Mouse (Mus musculus) frontal cortex, postnatal 36 days (tissue): ENCODE measurements at regions not wholly inside any gene's neighbourhood (a gene's known extent, or its start where the extent isn't known, plus 50 kb on each side); places are given as distances from the start of the nearest gene placed in this dataset.
A peak's percentile ranks its signal among the peaks of the same experiment; 100 is the strongest.

Experiments used
- DNase-seq, 2 experiments: peaks; one replicate each; pipeline ENCODE4 v3.0.0; 2022; ENCODE audit warnings: low spot score in 2 of 2

DNA sequence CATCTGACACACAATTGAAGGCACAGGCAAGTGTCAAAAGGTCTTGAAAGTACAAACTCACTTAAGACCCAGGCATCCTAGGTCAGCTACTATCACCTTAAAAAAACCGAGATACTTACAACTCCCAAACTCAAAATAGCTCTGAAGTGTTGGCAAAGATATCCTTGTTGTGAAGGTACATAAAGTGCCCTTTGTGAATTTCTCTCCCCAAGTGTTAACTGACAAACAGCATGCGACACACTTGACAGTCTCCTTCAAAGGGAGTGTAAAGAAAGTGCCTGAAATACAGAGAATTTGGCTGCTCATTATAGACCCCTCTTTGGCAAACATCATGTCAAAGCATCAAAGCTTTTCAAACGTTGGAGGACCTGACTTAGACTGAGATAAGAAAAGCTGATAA lies 2634.2 kb downstream of the 9330182O14Rik start:
- no peak for DNase-seq

DNA sequence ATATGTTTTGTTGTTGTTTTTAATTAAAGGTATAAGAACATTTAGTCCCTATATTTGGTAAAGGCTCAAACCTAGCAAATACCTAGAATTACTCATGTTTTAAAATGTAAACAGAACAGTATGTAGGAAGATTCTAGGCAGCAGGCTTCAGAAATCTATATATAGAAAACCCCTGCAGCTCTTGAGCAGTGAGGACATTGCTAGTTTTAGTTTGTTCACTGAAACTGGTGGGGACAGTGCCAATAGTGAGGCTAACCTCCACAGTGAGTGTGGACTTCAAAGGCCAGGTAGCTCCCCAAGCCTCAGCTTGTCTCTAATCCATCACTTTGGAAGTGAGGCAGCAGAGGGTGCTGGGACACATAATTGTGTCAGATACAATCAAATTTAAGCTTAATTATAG lies 2645.7 kb downstream of the 9330182O14Rik start:
- no peak for DNase-seq

DNA sequence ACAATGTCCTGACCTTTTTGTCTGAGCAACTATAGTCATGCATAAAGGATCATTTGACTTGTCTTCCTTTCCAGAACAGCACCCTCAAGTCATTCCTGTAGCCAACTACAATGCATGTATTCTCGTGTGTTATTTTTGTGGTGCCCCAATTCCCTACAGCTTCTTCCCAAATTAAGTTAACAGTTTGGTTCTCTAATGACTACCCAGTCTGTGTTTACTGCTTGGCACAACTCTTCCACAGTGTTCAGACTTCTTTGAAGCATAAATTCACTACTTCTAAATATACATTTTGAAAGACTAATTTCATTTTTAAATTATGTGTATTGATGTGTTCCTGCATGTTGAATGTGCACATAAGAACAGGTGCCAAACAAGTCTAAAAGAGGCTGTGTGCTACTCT lies 2667.1 kb downstream of the 9330182O14Rik start:
- DNase-seq, result no peak

DNA sequence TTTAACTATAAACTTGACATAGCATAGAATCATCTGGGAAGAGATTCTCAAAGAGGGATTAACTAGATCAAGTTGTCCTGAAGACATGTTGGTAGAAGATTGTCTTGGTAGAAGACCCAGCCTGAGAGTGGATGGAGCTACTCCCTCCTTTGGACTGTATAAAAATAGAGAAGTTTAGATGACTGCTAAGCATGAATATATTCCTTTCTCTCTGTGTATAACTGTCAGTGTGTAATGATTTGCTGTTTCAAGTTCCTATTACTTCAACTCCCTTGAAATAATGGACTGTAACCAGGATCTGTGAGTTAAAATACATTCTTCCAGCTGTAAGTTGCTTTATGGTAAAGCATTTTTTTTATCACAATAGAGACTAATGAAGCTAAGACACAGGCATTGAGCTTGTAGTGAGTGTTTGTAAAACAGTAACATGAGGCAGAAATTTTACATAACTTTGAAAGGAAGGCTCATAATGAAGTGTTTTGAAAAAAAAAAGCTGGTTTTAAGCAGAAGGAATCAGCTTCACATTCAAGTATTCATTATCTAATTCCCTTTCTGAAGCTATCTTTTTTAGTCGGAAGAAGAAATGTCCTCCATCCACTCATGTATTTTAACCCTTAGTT lies 2676.8 kb downstream of the 9330182O14Rik start:
- DNase-seq, result no peak

DNA sequence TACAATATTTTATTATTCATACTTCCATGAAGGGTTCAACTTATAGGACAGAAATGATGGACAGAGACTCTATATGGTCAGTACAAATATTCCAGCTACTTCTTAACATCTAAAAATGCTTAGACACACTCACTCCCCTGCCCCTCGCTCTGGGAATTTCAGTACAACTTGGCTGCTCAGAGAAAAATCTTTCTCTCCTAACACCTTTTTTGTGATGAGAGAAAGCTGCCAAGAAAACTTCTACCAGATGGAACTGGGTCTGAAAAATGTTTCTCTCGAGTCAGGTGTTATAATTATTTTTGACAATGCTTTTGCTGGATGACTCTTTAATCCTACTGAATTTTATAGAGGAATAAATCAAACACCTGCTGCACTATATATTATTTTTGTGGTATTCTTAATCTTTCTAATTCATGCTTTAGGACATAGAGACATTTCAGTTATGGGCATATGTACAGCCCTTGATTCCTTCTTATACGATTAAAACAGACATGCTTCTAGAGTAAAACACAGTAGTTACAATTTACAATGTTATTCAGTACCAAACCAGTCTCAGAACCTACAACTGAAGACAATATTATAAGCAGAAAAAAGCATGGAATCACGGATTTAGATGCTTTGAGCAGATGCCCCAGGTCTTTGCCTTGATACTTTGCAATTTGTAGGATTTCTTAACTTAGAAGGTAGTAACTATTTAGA lies 2681.0 kb downstream of the 9330182O14Rik start:
- peak; percentile 9 to 60 for DNase-seq

DNA sequence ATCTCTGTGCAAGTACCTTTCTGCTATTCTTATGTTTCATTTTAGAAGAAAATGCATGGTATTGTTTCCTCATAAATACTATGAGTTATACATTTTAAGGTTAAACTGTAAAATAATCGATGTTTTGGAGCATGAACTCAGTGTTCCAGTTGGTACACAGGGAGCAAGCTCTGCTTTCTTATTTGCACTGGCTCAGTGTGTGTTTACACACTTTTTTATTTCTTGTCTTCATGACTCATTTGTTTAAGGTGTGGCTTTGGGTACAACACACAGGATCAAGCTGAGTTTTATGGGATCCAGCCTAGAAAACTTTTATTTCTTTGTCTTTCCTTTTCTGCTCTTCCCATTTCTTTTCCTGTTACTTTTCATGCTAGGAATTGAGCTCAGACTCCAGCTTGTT lies 2704.7 kb downstream of the 9330182O14Rik start:
- DNase-seq, result no peak

DNA sequence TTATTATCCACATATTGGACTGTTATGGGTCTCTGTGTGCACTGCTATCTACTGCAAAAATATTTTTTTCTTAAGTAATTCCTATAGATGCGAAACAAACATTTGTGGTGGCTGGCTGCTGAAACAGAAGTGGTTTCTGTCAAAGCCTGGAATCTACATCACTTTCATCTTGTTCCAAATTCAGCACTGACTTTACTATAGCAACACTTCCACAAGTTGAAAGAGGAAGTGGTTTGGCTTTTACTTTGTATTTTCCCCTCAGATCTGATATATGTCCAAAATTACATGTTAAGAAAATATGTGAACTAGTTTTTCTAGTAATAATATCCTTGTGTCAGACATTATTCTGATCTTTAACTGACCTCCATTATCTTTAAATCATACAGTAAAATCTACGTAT lies 2715.8 kb downstream of the 9330182O14Rik start:
- no peak for DNase-seq

DNA sequence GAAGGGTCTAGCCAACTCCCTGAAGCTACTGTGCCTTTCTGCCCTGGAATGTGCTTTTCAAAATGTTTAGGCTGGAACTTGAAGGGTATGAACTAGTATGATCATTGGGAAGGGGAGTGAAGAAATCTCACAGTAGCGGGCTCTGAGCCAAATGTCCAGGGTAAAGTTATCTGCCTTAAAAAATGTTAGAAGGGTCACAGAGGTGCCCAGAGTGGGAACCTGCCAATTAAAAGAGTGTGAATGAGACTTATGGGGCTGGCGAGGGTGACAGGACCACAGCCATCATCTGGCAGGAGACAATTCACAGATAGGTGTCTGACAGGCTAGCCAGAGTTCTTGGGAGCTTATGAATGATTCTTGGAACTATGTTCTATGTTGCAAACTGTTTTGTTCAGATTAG lies 2738.3 kb downstream of the 9330182O14Rik start:
- DNase-seq, result no peak

DNA sequence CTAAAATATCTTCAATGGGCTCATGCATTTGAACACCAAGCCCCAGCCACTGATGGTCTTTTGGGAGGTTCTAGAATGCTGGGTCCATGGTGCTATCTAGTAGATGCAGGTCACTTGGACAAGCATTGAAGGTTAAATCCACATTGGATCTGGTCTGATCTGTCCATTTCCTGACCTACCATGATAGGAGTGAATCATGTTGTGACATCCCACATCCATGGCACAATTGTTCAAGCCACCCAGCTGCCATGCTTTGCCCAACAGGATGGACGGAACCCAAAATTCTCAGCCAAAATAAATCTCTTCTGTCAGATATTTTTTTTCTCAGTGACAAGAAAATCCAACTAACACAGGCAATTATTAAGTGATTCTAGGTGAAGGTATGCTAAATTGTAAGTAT lies 2760.4 kb downstream of the 9330182O14Rik start:
- DNase-seq, result no peak

DNA sequence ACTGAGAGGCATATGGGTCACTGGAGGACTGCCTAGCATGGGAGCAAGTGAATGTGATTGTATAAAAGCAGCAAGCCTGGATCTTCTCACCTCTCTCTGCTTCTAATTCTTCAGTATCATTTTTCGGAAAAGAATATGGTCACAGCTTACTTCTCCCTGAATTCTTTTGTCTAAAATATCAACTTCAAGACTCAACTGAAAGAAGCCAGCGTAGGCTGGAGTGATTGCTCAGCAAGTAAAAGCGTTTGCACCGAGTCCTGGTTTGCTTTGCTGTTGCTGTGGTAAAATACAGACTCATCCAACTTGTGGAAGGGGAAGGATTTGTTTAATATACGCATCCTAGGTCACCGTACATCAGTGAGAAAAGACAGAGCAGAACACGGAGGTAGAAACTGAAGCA lies 2765.9 kb downstream of the 9330182O14Rik start:
- DNase-seq, result no peak

DNA sequence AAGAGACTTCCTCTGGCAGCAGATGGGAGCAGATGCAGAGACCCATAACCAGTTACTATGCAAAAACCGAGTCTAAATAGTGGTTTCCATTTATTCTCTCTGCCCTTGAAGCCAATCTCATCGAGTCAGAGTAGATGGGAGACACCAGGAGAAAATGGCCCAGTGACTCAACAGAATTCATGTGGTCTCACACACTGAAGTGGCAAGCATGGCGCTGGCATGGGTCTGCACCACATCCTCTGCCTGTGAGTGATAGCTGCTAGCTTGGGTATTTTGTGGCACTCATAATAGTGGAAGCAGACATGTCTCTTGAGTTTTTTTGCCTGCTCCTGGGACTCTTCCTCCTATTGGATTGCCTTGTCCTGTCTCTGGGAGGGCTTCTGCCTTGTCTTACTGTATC lies 2767.6 kb downstream of the 9330182O14Rik start:
- no peak for DNase-seq

DNA sequence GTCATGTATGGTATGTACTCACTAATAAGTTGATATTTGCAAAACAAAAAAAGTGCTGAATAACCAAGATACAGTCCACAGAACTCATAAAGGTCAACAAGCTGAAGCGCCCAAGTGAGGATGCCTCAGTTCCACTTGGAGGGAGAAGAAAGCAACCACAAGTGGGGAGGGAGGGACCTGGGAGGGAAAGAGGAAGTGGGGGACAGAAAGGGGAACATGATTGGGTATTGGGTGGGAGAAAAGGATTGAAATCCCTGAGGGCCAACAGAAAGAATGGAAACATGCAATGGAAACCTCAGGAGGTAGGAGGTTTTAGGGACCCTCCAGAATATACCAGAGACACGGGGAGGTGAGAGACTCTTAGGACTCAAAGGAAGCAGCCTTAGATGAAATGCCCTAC lies 2777.2 kb downstream of the 9330182O14Rik start:
- DNase-seq, result no peak

DNA sequence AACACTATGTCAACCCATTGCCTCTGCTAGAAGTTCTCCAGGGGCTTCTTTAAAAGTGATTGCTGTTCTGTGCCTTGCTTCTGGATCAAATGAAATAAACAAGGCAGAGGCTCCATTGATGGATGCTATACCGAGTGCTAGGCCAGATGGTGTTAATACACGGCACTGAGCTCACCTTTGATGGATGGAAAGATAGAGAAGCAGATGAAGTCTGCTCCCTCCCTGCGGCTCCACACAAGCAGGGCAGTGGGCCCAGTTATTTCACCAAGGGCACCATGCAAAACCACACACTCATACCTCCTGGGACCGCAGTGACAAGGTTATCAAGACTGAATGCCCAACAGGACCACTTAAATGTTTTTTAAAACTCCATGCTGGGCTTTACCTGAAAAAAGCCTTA lies 2778.7 kb downstream of the 9330182O14Rik start:
- no peak for DNase-seq

DNA sequence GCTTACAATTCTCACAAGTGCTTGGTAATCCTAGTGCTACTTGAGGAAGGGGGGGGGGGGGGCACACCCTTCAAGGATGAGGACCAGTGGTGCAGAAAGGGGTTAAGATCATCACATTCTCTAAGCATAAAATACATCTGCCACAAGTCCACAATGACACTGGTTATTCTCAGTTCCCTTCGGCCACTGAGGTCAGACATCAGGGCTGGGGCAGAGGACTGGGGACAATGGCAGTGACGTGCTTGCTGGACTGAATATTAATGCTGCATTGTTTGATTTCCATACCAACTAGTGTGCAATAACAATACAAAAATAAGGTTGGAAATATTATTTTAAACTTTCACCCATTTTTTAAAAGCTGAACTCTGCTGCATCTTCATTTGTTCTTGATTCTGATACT lies 2779.1 kb downstream of the 9330182O14Rik start:
- no peak for DNase-seq

DNA sequence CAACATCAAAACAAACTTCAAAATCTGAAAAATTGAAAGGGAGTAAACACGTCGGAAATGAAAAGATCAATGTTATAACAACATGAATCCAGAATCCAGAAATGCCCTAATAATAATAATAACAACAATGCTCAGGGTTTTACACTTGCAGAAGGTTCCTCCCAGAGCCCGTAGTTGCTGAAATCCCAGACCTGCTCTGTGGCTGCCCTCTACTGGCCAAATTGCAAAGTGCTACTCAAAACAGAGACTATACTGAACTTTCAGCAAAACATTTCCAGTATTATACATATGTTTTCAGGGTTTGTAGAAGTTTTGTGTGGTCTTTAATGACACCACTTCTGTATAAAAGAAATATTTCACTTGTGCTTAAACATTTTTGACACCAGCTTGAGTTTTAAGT lies 2779.9 kb downstream of the 9330182O14Rik start:
- peak; percentile 55 to 87 for DNase-seq

DNA sequence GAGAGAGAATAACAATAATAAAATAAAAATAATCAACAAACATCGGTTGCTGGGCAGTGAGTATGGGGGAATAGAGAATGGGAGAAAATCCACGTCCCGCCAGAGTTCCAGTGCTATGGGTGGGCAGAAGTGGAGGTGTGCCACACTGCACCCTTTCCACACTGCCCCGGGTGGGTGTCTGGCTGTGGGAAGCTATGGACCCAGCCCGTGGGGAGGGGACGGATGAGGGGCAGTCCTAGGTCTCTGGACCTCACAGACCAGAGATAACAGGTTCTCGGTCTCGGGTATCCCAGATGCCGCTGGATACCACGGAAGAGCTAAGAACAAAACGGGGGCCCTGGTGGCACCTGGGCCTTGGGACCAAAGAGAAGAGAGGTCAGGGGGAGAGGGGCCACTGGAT lies 2781.0 kb downstream of the 9330182O14Rik start:
- no peak for DNase-seq

DNA sequence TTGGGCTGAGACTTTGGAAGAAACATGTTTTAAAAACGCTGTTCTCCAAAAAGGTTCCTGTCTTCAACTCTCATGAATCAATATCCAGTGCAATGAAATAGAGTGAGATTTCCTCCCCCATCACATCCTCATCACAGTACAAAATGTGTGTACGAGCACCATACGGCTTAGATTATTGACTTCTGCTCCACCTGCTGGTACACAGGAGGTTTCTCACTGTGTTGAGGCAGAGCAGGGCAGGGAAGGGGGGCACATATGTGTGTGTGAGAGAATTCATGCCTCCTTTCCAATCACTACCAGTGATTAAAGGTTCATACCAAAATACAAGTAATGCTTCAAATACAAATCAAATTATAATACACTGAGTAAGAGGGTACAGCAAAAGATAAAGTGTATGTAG lies 2787.5 kb downstream of the 9330182O14Rik start:
- no peak for DNase-seq

DNA sequence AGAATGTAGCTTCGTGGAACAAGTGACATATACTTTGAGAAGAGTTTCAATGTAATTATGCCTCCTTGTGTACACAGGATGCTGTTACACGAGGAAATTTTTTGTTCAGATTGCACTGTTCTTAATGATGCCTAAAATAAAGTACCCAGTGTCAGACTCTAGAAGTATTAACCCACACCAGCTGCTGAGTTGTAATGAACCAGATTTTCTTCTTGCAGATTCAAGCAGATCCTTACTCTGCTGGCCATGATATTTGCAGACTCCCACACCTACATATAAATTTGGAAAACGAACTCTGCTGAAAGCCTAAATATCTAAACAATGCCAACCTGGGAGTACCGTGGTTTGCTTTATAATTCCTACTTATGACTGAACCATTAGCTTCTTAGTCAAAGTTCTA lies 2794.2 kb downstream of the 9330182O14Rik start:
- peak in 1 of 2 experiments; percentile 47 for DNase-seq

DNA sequence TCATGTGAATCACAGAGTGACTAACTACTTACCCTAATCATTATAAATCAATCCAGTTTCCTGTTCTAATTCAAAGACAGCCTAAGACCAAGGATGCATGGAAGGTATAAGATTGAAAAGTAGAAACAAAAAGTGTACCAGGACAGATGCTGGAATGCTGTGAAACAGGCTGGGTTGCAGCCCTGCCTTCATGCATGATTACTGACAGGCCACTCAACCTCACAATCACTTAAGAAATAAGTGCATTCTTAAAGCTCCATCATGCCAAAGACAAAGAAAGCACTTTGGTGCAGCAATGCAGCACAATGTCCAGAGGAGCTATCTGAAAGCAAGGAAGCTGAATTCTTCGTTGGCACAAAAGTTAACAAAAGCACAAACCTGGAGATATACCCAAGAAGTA lies 2810.4 kb downstream of the 9330182O14Rik start:
- DNase-seq, result no peak

DNA sequence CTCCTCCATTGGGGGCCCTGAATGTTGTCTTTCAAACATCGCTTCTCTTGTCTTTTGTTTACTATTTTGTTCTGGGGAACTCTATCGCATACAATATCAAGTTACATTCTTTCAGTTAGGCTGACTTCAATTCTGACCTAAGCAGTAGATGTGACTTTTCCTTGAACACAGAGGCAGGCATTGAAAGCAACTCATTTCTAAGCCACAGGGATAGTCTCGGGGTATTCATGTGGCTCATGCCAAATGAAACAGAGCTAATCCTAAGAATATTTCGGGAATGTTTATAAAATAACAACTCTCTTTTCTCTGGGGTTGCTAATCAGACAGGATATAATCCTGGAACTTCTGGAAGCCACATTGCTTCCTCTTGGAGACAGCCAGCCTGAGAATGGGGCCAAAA lies 2821.0 kb downstream of the 9330182O14Rik start:
- DNase-seq, result no peak

DNA sequence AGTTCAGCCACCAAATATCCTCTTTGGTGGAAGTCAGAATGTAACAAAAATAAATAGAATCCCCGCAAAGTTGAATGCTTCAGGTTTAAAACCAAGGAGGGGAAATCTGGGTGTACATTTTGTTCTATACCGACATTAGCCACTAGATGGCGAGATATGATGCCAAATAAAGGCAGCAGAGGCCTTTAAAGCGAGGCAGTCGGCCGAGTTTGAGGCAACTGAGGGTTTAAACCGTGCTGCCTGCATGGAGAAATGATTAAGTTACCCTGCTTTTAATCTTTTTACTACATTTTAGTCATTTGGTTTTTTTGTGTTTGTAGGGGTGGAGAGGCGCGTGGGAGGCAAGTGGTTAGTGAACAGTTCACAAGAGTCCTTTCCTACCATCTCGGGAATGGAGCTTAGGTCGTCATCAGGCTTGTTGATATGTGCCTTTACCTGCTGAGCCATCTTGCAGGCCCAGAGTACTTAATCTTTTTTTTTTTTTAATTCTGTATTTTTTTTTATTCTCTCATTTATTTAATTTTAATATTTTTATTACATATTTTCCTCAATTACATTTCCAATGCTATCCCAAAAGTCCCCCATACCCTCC lies 2828.7 kb downstream of the 9330182O14Rik start:
- peak; percentile 46 to 78 for DNase-seq

DNA sequence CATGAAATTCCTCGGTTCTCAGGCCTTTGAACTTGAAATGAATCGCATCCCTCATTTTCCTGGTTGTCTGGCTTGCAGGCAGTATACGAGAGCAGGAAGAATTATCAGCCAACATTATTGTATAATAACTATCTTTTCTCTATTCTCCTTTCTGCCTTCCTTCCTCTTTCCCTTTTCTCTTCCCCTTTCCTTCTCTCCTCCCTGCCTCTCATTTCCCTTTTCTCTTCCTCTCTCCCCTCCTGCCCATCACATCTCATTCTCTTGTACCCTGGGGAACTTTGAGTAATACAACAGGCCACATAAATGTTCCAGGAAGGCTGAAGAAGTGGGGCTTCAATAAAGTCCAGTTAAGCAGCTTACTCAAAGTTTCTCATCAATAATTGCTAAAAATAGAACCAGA lies 2831.1 kb downstream of the 9330182O14Rik start:
- no peak for DNase-seq
